Mouse (Mus musculus): ENCODE measurements around the gene A430005L14Rik.

Gene A430005L14Rik

DNA sequence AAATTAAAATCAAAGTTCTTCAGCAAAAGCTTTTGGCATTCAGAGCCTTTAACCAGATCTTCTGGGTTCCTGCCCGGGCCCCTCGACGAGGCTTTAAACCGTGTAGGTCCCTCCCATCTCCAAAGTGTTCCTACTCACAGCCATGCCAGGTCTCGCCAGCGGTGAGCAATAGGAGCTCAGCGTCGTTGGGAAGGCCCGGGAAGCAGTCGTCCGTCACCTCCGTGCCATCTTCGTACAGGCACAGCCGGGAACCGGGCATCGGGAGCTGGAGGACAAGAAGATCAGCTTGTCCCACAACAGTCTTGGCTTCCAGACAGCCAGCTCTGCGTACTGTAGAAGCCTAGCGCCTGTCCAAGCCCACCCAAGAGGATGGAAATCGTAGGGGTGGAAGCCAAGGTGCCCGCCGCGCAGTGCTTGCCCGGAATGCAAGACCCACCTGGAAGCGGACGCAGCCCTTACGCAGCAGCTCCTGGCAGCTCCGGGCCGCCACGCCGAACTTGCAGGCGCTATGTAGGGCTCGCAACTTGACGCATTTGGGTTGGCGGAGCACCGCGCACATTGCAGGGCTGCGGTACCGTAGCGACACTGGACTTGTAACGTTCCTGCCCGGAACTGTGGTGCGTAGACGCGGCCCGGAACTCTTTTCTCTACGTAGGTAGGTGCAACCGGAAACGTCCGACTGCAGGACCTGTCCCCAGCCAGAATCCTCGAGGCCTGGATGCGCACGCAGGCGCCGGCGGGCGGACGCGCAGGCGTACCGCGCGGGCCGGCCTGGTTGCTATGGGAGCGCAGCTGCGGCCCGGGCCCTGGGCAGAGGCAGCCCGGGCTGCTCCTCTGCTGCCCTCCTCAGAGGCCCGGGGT is 17.6 kb downstream of the A430005L14Rik start, which contains the start of the genes Dffb and Cep104:
Gene Dffb, minus strand, starts transcription at position 696 of the 861 bp plus-strand sequence.
Gene Cep104, plus strand, starts transcription at position 764 of the 861 bp plus-strand sequence.
- peak; percentile 92 for DNase-seq (ENCODE audit: low spot score)

DNA sequence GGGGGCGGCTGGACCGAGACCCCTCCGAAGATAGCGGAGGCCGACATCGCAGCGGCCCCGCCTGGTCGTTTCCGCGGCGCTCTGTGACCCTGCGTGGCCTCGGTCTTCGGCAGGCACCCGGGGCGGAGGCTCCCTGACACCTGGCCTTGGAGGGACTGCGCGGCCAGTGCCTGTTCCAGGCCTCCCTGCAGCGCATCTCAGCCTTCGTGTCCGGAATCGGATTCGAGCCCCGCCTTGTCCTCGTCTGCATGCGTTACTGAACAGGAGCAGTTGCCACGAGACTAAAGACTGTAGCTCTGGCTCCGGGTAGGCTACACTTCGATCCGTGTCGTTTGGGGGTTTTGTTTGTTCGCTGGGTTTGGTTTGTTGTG is 18.2 kb downstream of the A430005L14Rik start:
- no peak for DNase-seq (ENCODE audit: low spot score)

DNA sequence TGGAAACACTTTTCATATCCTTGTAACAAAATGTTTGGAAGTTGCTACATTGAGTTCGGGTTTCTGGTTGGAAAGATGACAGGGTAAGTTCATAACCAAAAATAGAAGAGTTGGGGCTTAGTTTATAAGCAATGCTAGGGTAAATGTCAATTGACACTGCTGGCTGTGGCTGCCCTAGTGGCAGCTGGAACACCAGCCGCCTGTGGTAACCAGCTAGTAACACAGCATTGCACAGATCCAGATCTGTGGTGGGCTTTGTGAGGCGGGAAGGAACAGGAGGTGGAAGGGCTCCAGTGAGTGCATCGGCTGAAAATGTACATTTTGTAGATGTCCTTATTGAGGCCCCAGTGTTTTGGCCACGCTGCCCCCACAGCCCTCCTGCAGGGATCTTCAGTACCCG is 18.7 kb downstream of the A430005L14Rik start:
- DNase-seq (ENCODE audit: low spot score), result no peak

DNA sequence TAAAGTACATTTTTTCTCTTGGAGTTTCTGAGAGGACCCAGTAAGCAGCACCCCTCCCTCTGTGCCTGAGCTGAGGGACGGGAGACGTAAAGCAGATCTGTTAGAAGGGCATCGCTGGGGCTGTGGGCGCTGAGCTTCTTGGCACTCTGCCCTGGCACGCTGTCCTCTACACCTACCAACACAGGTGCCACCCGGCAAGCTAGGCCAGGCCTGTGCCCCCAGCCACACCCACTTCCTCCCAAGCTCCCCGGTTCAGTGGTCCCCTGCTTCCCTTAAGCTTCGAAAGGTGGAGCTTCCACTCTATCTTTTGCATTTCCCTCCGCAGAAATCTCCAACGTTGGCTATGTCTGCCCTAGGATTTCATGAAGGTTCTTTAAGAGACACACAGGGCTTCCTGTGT is 22.2 kb downstream of the A430005L14Rik start:
- no peak for DNase-seq (ENCODE audit: low spot score)

DNA sequence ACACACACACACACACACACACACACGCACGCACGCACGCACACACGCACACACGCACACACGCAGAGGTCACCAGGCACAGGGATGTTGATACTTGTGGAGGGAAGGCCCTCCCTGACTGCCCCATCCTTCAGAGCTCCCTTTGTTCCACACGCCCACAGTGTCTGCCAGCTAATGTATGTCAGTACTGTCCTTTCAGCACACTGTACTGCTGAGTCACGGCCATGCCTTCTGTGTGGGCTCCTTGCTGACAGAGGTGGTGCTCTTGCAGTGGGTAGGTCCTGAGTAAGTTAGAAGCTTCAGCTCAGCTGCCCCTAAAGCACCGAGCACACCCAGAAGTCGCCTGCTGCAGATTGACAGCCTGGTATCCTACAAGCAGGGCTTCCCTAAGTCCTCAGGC is 23.4 kb downstream of the A430005L14Rik start:
- no peak for DNase-seq (ENCODE audit: low spot score)

DNA sequence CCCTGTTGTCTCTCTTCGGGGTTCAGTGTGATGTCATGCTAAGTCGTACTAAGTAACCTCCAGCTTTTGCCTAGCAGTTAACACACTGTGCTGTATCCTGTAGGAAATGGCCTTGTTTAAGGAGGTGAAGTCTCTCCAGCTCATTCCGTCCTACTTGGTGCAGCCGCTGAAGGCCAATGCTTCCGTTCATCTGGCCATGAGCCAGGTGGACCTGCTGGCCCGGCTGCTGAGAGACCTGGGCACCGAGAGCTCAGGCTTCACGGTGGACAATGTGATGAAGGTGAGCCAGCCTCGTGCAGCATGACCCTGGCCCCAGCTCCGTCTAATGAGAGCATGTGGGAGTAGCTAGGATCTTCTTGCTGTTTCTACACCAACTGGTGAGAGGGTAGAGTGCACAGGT is 35.7 kb downstream of the A430005L14Rik start:
- DNase-seq (ENCODE audit: low spot score), result no peak

DNA sequence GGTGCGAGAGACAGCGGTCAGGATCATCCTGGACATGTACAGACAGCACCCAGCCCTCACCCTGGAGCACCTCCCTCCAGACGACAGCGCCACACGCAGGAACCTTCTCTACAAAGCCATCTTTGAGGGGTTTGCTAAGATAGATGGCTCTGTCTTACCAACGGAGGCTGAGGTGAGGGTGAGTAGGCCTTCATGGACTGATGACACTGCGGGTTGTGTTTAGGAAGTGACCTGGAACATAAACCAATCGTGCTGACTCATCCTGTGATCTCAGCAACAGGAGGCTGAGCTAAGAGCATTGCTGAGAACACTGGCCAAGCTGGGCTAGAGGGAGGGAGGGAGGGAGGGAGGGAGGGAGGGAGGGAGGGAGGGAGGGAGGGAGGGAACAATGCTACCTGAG is 36.5 kb downstream of the A430005L14Rik start:
- no peak for DNase-seq (ENCODE audit: low spot score)

DNA sequence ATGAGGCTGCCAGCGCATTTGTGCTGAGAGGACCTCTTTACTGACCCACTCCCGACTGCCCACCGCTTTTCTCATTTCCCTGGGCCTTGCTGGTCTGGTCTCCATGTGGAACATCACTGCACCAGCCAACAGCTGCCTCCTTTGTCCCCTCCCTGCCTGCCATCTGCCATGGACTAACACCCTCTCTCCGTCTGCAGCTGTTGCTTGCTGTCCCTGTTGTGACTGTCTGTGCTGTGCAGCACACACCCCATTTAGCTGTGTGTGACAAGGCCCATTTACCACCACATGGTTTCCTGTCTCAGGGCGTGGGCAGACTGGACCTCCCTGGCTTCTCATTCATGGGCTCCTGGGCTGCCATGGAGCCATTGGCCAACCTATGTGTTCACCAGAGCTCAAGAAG is 48.5 kb downstream of the A430005L14Rik start:
- no peak for DNase-seq (ENCODE audit: low spot score)

DNA sequence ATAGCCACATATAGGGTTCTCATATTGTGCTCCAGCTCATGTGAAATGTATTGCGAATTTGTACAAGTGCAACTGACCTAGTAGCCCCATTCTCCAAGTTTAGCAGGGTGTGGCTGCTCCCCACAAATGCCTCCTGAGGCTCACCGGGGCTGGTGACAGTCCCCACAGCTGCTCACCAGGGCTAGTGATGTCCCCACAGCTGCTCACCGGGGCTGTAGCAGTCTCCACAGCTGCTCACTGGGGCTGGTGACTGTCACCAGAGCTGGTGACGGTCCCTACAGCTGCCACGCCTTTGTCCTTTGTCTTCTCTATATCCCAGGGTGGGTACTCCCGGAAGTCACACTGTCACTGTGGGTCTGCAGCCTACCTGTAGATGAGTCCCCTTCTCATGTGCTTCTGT is 49.2 kb downstream of the A430005L14Rik start:
- DNase-seq (ENCODE audit: low spot score), result no peak

DNA sequence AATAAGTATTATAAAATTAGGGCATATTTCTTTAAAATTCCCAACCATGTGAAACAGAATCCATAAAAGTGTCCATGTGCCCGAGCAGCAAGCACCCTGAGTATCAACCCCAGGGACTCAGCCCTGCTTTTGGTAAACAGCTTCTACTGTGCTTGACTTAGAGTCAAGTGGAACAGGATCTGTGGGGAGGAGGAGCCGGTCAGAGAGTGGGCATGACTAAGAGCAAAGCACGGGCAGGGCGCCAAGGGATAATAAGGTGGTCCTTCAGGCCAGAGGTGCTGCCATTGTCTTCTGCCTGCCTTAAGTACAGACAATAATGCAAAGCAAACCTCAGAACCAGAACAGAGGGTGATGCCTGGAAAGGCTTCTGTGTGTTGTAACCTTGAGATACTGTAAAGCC is 50.7 kb downstream of the A430005L14Rik start:
- no peak for DNase-seq (ENCODE audit: low spot score)

DNA sequence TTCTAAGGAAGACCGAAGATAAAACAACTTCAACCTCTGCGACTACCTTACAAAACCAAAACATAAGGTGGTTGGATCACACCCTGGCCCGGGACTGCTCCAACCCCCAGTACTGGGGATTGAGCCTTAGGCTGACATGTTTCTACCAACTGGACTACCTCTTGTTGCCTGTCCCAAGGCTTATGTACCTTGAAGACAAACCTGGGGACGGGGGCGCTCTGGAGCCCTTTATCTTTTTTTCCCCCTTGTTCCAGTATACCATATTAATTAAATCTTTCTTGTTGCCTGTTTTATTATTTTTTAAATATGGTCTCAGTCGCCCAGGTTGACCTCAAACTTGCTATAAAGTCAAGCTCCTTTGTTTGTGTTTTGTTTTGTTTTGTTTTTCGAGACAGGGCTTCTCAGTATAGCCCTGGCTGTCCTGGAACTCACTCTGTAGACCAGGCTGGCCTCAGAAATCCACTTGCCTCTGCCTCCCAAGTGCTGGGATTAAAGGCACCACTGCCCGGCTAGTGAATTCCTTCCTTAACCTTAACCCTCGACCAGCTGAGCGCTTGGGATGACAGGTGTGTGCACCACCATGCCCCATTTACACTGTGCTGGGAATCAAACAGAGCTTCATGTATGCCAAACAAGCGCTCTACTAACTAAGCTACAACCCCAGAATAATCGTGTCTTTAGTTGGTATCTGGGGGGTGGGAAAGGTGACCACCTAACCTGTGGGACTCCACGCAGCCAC is 54.0 kb downstream of the A430005L14Rik start:
- no peak for DNase-seq (ENCODE audit: low spot score)
